Mouse (Mus musculus) spleen, embryonic (tissue): ENCODE results near the gene Fmnl1.

Experiments
- CTCF ChIA-PET: fragments of 350-600 bp; sonication (Branson Sonifier 250); formaldehyde crosslinking; loops from one replicate; lab custom pipeline; 2022; lab: Charles Lee

Gene Fmnl1

GRCm38 (mm10) chr11:103246731-103247290 is 75.9 kb downstream of the Fmnl1 start:
- CTCF ChIA-PET, result interaction anchor here (0.5 to 0.7 kb wide), 5 partner anchors 10 to 118 kb away, joined by 3 to 4 read pairs (median 4); no protein-coding TSS in a partner anchor

- CTCF ChIA-PET, result interaction anchor here (0.7 kb wide), 1 partner anchor 11 kb away, joined by 4 read pairs; no protein-coding TSS in a partner anchor
Measured at GRCm38 (mm10) chr11:103247504-103248177, 76.7 kb downstream of the Fmnl1 start.
